Mouse (Mus musculus): ENCODE data around the gene Dst. TPM values are rescaled to one million over a fixed set of nuclear protein-coding genes. Genes with fewer than 3 reads are reported as not detected.

Gene Dst
- polyA plus RNA-seq, 1 experiment from 2014 or later = 26.9 TPM

GRCm38 (mm10) chr1:33892784-33893183, 15.2 kb upstream of the Dst start:
- Histone ChIP-seq H3K9ac (ENCODE audit: low read depth, low read length) (no peak overlapping the region), H3K4me1 (ENCODE audit: control insufficient read depth, insufficient read depth, low read length) (peaks cover 4% of the 10 kb centered on the region), H3K4me3 (ENCODE audit: low read depth, low read length) (no peak overlapping the region), H3K27ac (ENCODE audit: low read depth, low read length) (no peak overlapping the region), H3K4me2 (no peak overlapping the region), H3K27me3 (ENCODE audit: control insufficient read depth, insufficient read depth, low read length) (no peaks in the 10 kb centered on the region), H3K9me3 (replicated peaks; ENCODE audit: control insufficient read depth, low read length) (no peaks in the 10 kb centered on the region), H3K36me3 (ENCODE audit: control insufficient read depth, insufficient read depth, low read length) (no peaks in the 10 kb centered on the region)
- ATAC-seq (replicated peaks; ENCODE audit: insufficient number of reproducible peaks, low FRiP score, low TSS enrichment) = no peak
- 59% methylated on average over 10 of the region's 10 CpGs for WGBS (ENCODE audit: insufficient replicate concordance)

GRCm38 (mm10) chr1:33896116-33896515, 11.9 kb upstream of the Dst start:
- 51% methylated on average over 6 of the region's 6 CpGs for WGBS (ENCODE audit: insufficient replicate concordance)
- H3K4me3 ChIP-seq (ENCODE audit: low read depth, low read length) = no peak overlapping the region

GRCm38 (mm10) chr1:33896666-33897065, 11.4 kb upstream of the Dst start:
- Histone ChIP-seq H3K27me3 (ENCODE audit: control insufficient read depth, insufficient read depth, low read length) (no peaks in the 10 kb centered on the region), H3K9me3 (replicated peaks; ENCODE audit: control insufficient read depth, low read length) (no peaks in the 10 kb centered on the region), H3K9ac (ENCODE audit: low read depth, low read length) (no peak overlapping the region), H3K27ac (ENCODE audit: low read depth, low read length) (0 out of 2 replicates have a peak overlapping the region, but pooled peaks have one; percentile 42), H3K36me3 (ENCODE audit: control insufficient read depth, insufficient read depth, low read length) (no peaks in the 10 kb centered on the region), H3K4me1 (ENCODE audit: control insufficient read depth, insufficient read depth, low read length) (peaks cover 4% of the 10 kb centered on the region), H3K4me2 (no peak overlapping the region), H3K4me3 (ENCODE audit: low read depth, low read length) (no peak overlapping the region)
- 54% methylated on average over 4 of the region's 4 CpGs for WGBS (ENCODE audit: insufficient replicate concordance)
- ATAC-seq (replicated peaks; ENCODE audit: insufficient number of reproducible peaks, low FRiP score, low TSS enrichment) = no peak

More at GRCm38 (mm10) chr1:33896116-33896515, 11.9 kb upstream of the Dst start:
- Histone ChIP-seq H3K27me3 (ENCODE audit: control insufficient read depth, insufficient read depth, low read length) (no peaks in the 10 kb centered on the region), H3K36me3 (ENCODE audit: control insufficient read depth, insufficient read depth, low read length) (no peaks in the 10 kb centered on the region), H3K4me1 (ENCODE audit: control insufficient read depth, insufficient read depth, low read length) (peaks cover 4% of the 10 kb centered on the region), H3K4me2 (no peak overlapping the region), H3K9ac (ENCODE audit: low read depth, low read length) (no peak overlapping the region), H3K27ac (ENCODE audit: low read depth, low read length) (0 out of 2 replicates have a peak overlapping the region, but pooled peaks have one; percentile 42), H3K9me3 (replicated peaks; ENCODE audit: control insufficient read depth, low read length) (no peaks in the 10 kb centered on the region)
- no peak for ATAC-seq (replicated peaks; ENCODE audit: insufficient number of reproducible peaks, low FRiP score, low TSS enrichment)

- no peak overlapping the region for H3K9ac ChIP-seq (ENCODE audit: low read depth, low read length)
- H3K9me3 ChIP-seq (replicated peaks; ENCODE audit: control insufficient read depth, low read length) = no peaks in the 10 kb centered on the region
- ATAC-seq (replicated peaks; ENCODE audit: insufficient number of reproducible peaks, low FRiP score, low TSS enrichment) = no peak
- H3K36me3 ChIP-seq (ENCODE audit: control insufficient read depth, insufficient read depth, low read length) = no peaks in the 10 kb centered on the region
- H3K4me2 ChIP-seq = no peak overlapping the region
- no peaks in the 10 kb centered on the region for H3K27me3 ChIP-seq (ENCODE audit: control insufficient read depth, insufficient read depth, low read length)
- H3K27ac ChIP-seq (ENCODE audit: low read depth, low read length) = no peak overlapping the region
- peaks cover 4% of the 10 kb centered on the region for H3K4me1 ChIP-seq (ENCODE audit: control insufficient read depth, insufficient read depth, low read length)
- WGBS (ENCODE audit: insufficient replicate concordance) = 80% methylated on average over 11 of the region's 11 CpGs
- H3K4me3 ChIP-seq (ENCODE audit: low read depth, low read length) = no peak overlapping the region
Measured at GRCm38 (mm10) chr1:33897426-33897825, 10.6 kb upstream of the Dst start.

GRCm38 (mm10) chr1:33898373-33898772, 9.7 kb upstream of the Dst start:
- Histone ChIP-seq H3K4me1 (ENCODE audit: control insufficient read depth, insufficient read depth, low read length) (peaks cover 4% of the 10 kb centered on the region), H3K9ac (ENCODE audit: low read depth, low read length) (no peak overlapping the region), H3K27ac (ENCODE audit: low read depth, low read length) (no peak overlapping the region), H3K27me3 (ENCODE audit: control insufficient read depth, insufficient read depth, low read length) (no peaks in the 10 kb centered on the region), H3K9me3 (replicated peaks; ENCODE audit: control insufficient read depth, low read length) (no peaks in the 10 kb centered on the region), H3K36me3 (ENCODE audit: control insufficient read depth, insufficient read depth, low read length) (no peaks in the 10 kb centered on the region), H3K4me2 (no peak overlapping the region), H3K4me3 (ENCODE audit: low read depth, low read length) (no peak overlapping the region)
- WGBS (ENCODE audit: insufficient replicate concordance) = 90% methylated on average over 6 of the region's 6 CpGs
- ATAC-seq (replicated peaks; ENCODE audit: insufficient number of reproducible peaks, low FRiP score, low TSS enrichment) = no peak

GRCm38 (mm10) chr1:33900175-33900574, 7.8 kb upstream of the Dst start:
- no peak overlapping the region for H3K4me2 ChIP-seq
- no peak for ATAC-seq (replicated peaks; ENCODE audit: insufficient number of reproducible peaks, low FRiP score, low TSS enrichment)
- H3K27ac ChIP-seq (ENCODE audit: low read depth, low read length) = no peak overlapping the region
- H3K27me3 ChIP-seq (ENCODE audit: control insufficient read depth, insufficient read depth, low read length) = no peaks in the 10 kb centered on the region
- no peaks in the 10 kb centered on the region for H3K36me3 ChIP-seq (ENCODE audit: control insufficient read depth, insufficient read depth, low read length)
- 70% methylated on average over 8 of the region's 8 CpGs for WGBS (ENCODE audit: insufficient replicate concordance)
- H3K4me3 ChIP-seq (ENCODE audit: low read depth, low read length) = no peak overlapping the region
- H3K4me1 ChIP-seq (ENCODE audit: control insufficient read depth, insufficient read depth, low read length) = peaks cover 4% of the 10 kb centered on the region
- no peak overlapping the region for H3K9ac ChIP-seq (ENCODE audit: low read depth, low read length)
- H3K9me3 ChIP-seq (replicated peaks; ENCODE audit: control insufficient read depth, low read length) = no peaks in the 10 kb centered on the region

GRCm38 (mm10) chr1:33903587-33903986, 4.4 kb upstream of the Dst start:
- Histone ChIP-seq H3K27ac (ENCODE audit: low read depth, low read length) (no peak overlapping the region), H3K4me1 (ENCODE audit: control insufficient read depth, insufficient read depth, low read length) (no peaks in the 10 kb centered on the region; the same call in 1 of the 2 replicates), H3K4me3 (ENCODE audit: low read depth, low read length) (no peak overlapping the region), H3K9me3 (replicated peaks; ENCODE audit: control insufficient read depth, low read length) (no peaks in the 10 kb centered on the region), H3K4me2 (peak overlapping the region; percentile 47), H3K9ac (ENCODE audit: low read depth, low read length) (0 out of 2 replicates have a peak overlapping the region, but pooled peaks have one; percentile 28), H3K27me3 (ENCODE audit: control insufficient read depth, insufficient read depth, low read length) (peaks cover 15% of the 10 kb centered on the region; the same call in 1 of the 2 replicates), H3K36me3 (ENCODE audit: control insufficient read depth, insufficient read depth, low read length) (no peaks in the 10 kb centered on the region)
- no peak for ATAC-seq (replicated peaks; ENCODE audit: insufficient number of reproducible peaks, low FRiP score, low TSS enrichment)
- WGBS (ENCODE audit: insufficient replicate concordance) = 15% methylated on average over 9 of the region's 9 CpGs

GRCm38 (mm10) chr1:33906216-33906615, 1.8 kb upstream of the Dst start:
- Histone ChIP-seq H3K4me1 (ENCODE audit: control insufficient read depth, insufficient read depth, low read length) (peaks cover 3% of the 10 kb centered on the region; the same call in 1 of the 2 replicates), H3K9me3 (replicated peaks; ENCODE audit: control insufficient read depth, low read length) (no peaks in the 10 kb centered on the region), H3K9ac (ENCODE audit: low read depth, low read length) (no peak overlapping the region), H3K4me2 (peak overlapping the region; percentile 5; the same call in 1 of the 2 replicates), H3K27me3 (ENCODE audit: control insufficient read depth, insufficient read depth, low read length) (peaks cover 15% of the 10 kb centered on the region; the same call in 1 of the 2 replicates), H3K27ac (ENCODE audit: low read depth, low read length) (no peak overlapping the region), H3K36me3 (ENCODE audit: control insufficient read depth, insufficient read depth, low read length) (no peaks in the 10 kb centered on the region), H3K4me3 (ENCODE audit: low read depth, low read length) (no peak overlapping the region)
- ATAC-seq (replicated peaks; ENCODE audit: insufficient number of reproducible peaks, low FRiP score, low TSS enrichment) = no peak
- 35% methylated on average over 10 of the region's 10 CpGs for WGBS (ENCODE audit: insufficient replicate concordance)

GRCm38 (mm10) chr1:33906927-33907326, 1.1 kb upstream of the Dst start:
- Histone ChIP-seq H3K4me2 (peak overlapping the region; percentile 93), H3K27me3 (ENCODE audit: control insufficient read depth, insufficient read depth, low read length) (peaks cover 15% of the 10 kb centered on the region; the same call in 1 of the 2 replicates), H3K9ac (ENCODE audit: low read depth, low read length) (peak overlapping the region; percentile 68), H3K4me3 (ENCODE audit: low read depth, low read length) (peak overlapping the region; percentile 64), H3K9me3 (replicated peaks; ENCODE audit: control insufficient read depth, low read length) (no peaks in the 10 kb centered on the region), H3K36me3 (ENCODE audit: control insufficient read depth, insufficient read depth, low read length) (no peaks in the 10 kb centered on the region), H3K4me1 (ENCODE audit: control insufficient read depth, insufficient read depth, low read length) (peaks cover 3% of the 10 kb centered on the region; the same call in 1 of the 2 replicates), H3K27ac (ENCODE audit: low read depth, low read length) (no peak overlapping the region)
- peak; percentile 53; the same call in 1 of the 2 replicates for ATAC-seq (replicated peaks; ENCODE audit: insufficient number of reproducible peaks, low FRiP score, low TSS enrichment)
- WGBS (ENCODE audit: insufficient replicate concordance) = under 1% methylated on average over 20 of the region's 20 CpGs
